Mouse (Mus musculus): ENCODE measurements at regions not wholly inside any gene's neighbourhood (a gene's known extent, or its start where the extent isn't known, plus 50 kb on each side); places are given as distances from the start of the nearest gene placed in this dataset.

GRCm38 (mm10) chr7:143951172-143951571 is 50.6 kb upstream of the Shank2 start:
- peak in 1 of 2 experiments; percentile 26 for DNase-seq (ENCODE audit: low spot score in 2 of 2)
